Mouse (Mus musculus) forebrain, embryonic 13.5 days (tissue): ENCODE data around the gene Olfr493. TPM values are rescaled to one million over a fixed set of nuclear protein-coding genes. Genes with fewer than 3 reads are reported as not detected.

Experiments
- ATAC-seq: fragments of 200-750 bp; cut with Nextera tagmentation; 2 replicates; pipeline ENCODE4 v1.8.0; 2017
- H3K27ac ChIP-seq: fragments of 300-500 bp; sonication (generic); 2 replicates; pipeline ENCODE4 v1.5.1; 2015; ENCODE audit warnings: inconsistent platforms, mild to moderate bottlenecking, moderate library complexity
- H3K27me3 ChIP-seq: fragments of 300-500 bp; sonication (generic); 2 replicates; pipeline ENCODE4 v1.6.1; 2015; ENCODE audit warnings: mild to moderate bottlenecking, inconsistent platforms
- H3K36me3 ChIP-seq: fragments of 300-500 bp; sonication (generic); 2 replicates; pipeline ENCODE4 v1.6.1; 2015; ENCODE audit warnings: mild to moderate bottlenecking, inconsistent platforms; ENCODE audit not compliant: poor library complexity, severe bottlenecking
- H3K4me1 ChIP-seq: fragments of 300-500 bp; sonication (generic); 2 replicates; pipeline ENCODE4 v1.6.1; 2015; ENCODE audit warnings: inconsistent platforms
- H3K4me2 ChIP-seq: fragments of 300-500 bp; sonication (generic); 2 replicates; pipeline ENCODE4 v1.6.1; 2015; ENCODE audit warnings: inconsistent platforms, mild to moderate bottlenecking, moderate library complexity
- H3K4me3 ChIP-seq: fragments of 300-500 bp; sonication (generic); 2 replicates; pipeline ENCODE4 v1.5.1; 2015; ENCODE audit warnings: mild to moderate bottlenecking, inconsistent platforms
- H3K9ac ChIP-seq: fragments of 300-500 bp; sonication (generic); 2 replicates; pipeline ENCODE4 v1.6.1; 2015; ENCODE audit warnings: mild to moderate bottlenecking, inconsistent platforms
- H3K9me3 ChIP-seq: fragments of 300-500 bp; sonication (generic); replicated peaks from 2 replicates; pipeline ENCODE4 v1.6.1; 2016; ENCODE audit warnings: inconsistent platforms
- WGBS: fragments of 180-500 bp; shearing (Covaris S2); methylation state at CpG from one replicate; pipeline ENCODE4 v1.1.7; 2015; 5-methylcytosine and 5-hydroxymethylcytosine counted together
- polyA plus RNA-seq: library from polyadenylated mRNA; unstranded; fragments of >200 nt; fragmentation: Nextera tagmentation; extraction: Ambion mirVana; gene quantifications from 2 replicates; pipeline ENCODE4 v1.2.1, GENCODE M21; 2015

Olfr493 gene
- polyA plus RNA-seq, result not detected in 2 replicates

DNA sequence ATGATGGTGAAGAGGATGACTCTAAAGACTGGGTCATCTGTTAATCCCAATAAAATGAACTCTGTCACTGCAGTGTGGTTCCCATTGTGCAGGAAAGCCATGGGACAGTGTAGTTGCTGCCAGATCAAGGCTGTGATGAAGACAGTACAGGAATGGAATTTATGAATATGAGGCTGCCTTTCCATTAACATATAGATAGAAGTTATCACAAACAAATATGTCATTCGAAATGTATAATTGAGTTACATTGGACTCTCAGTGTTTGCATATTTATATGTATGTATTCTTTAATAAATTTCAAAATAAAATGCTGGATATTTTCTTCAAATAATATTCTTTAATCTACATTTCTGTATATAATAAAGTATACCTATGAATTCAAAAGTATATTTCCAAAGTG is at the start of gene Olfr493:
Olfr493 (minus strand) TSS at position 101 of the 400 bp plus-strand sequence.
- Histone ChIP-seq H3K4me1 (no peaks in the 10 kb centered on the region), H3K36me3 (no peaks in the 10 kb centered on the region), H3K27ac (no peak within 1 kb of the TSS), H3K9me3 (no peaks in the 10 kb centered on the region), H3K27me3 (no peaks in the 10 kb centered on the region), H3K9ac (no peak within 1 kb of the TSS), H3K4me2 (no peak within 1 kb of the TSS), H3K4me3 (no peak within 1 kb of the TSS)
- 70% methylated on average over 1 of the region's 1 CpGs for WGBS
- no peak for ATAC-seq

DNA sequence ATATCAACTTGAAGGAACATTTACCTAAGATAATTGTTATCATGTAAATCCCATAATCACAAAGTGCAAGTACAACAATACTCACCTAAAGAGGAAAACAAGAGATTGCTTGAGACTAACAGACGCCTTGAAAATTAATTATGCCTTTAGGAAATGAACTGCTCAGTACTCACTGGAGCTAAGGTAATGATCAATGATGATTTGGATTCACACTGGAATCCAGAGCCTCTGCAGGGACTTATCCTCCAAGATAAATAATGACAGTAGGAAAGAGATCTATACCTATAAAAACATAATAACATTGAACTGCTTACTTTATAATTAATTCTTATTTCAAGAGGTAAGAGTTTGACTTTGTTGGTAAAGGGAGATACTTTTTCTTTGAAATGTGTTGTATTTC is 46.1 kb upstream of the Olfr493 start, which contains the start of gene Olfr495:
Olfr495 (plus strand) TSS at position 301 of the 400 bp plus-strand sequence.
- Histone ChIP-seq H3K4me3 (no peak within 1 kb of the TSS), H3K36me3 (no peaks in the 10 kb centered on the region), H3K4me2 (no peak within 1 kb of the TSS), H3K4me1 (no peaks in the 10 kb centered on the region), H3K9ac (no peak within 1 kb of the TSS), H3K27me3 (no peaks in the 10 kb centered on the region), H3K27ac (no peak within 1 kb of the TSS), H3K9me3 (no peaks in the 10 kb centered on the region)
- 76% methylated on average over 1 of the region's 1 CpGs for WGBS
- no peak for ATAC-seq

DNA sequence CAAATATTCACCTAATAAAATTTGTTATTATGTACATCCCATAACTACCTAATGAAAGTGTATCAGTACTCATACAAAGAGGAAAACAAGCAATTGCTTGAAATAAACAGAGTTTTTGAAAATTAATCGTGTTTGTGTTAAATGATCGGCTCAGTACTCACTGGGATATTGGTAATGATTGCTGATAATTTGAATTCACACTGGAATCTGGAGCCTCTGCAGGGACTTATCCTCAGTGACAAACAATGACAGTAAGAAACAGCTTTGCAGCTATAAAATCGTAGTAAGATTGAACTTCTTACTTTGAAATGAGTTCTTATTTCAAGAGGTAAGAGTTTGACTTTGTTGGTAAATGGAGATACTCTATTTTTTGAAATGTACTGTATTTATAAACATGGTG is 18.3 kb upstream of the Olfr493 start, which contains the start of gene Olfr494:
Olfr494 (plus strand) TSS at position 301 of the 400 bp plus-strand sequence.
- ATAC-seq, result no peak
- Histone ChIP-seq H3K36me3 (no peaks in the 10 kb centered on the region), H3K4me1 (no peaks in the 10 kb centered on the region), H3K9ac (no peak within 1 kb of the TSS), H3K4me3 (no peak within 1 kb of the TSS), H3K27me3 (no peaks in the 10 kb centered on the region), H3K27ac (no peak within 1 kb of the TSS), H3K4me2 (no peak within 1 kb of the TSS), H3K9me3 (no peaks in the 10 kb centered on the region)
- 87% methylated on average over 3 of the region's 3 CpGs for WGBS

DNA sequence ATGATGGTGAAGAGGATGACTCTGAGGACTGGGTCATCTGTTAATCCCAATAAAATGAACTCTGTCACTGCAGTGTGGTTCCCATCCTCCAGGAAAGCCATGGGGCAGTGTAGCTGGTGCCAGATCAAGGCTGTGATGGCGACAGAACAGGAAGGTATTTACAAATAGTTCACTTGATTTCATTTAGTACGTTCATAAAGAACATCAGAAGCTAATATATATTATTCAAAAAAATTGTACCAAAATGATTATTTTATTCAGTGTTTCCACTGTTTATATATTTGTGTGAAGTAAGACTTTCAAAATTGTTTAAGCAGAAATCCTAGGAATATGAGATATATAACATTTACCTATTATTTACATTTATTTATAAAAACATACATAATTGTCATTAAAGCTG is 23.2 kb downstream of the Olfr493 start, which contains the start of gene Olfr492:
Olfr492 (minus strand) TSS at position 101 of the 400 bp plus-strand sequence.
- no peaks in the 10 kb centered on the region for H3K27me3 ChIP-seq
- H3K27ac ChIP-seq, result no peak within 1 kb of the TSS
- H3K4me1 ChIP-seq, result no peaks in the 10 kb centered on the region
- ATAC-seq, result no peak
- H3K9ac ChIP-seq, result no peak within 1 kb of the TSS
- H3K9me3 ChIP-seq, result no peaks in the 10 kb centered on the region
- H3K4me2 ChIP-seq, result no peak within 1 kb of the TSS
- no peaks in the 10 kb centered on the region for H3K36me3 ChIP-seq
- WGBS, result 84% methylated on average over 2 of the region's 2 CpGs
- no peak within 1 kb of the TSS for H3K4me3 ChIP-seq

DNA sequence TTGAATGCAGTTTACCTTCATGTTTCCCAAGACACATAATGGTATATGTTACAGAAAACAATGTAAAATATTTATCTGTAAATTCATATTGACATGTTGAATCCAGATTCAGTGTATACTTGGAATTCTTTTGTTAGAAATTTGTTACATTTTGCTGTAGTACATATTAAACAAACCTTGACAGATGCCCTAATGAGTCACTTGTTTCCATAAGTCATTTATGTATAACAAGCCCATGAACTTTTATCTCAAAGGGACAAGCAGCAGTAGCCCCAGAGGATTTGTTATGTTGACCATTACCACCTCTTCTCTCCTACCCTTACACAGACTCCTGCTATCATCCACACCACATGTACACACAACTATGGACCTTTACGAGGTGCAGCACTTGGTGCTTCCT is 33.6 kb downstream of the Olfr493 start, which contains the start of gene Olfr491:
Olfr491 (plus strand) TSS at position 301 of the 400 bp plus-strand sequence.
- no peak within 1 kb of the TSS for H3K9ac ChIP-seq
- no peak within 1 kb of the TSS for H3K4me3 ChIP-seq
- no peaks in the 10 kb centered on the region for H3K4me1 ChIP-seq
- no peaks in the 10 kb centered on the region for H3K27me3 ChIP-seq
- ATAC-seq, result no peak
- 74% methylated on average over 1 of the region's 1 CpGs for WGBS
- no peak within 1 kb of the TSS for H3K4me2 ChIP-seq
- no peaks in the 10 kb centered on the region for H3K36me3 ChIP-seq
- H3K9me3 ChIP-seq, result no peaks in the 10 kb centered on the region
- no peak within 1 kb of the TSS for H3K27ac ChIP-seq

Other genes with a start within 250 kb of the Olfr493 start
- 0.08 and 0.13 TPM in 2 replicates for gene Olfr482, start 249.4 kb downstream of the Olfr493 start, polyA plus RNA-seq
- not detected in 2 replicates for gene Olfr483, start 246.1 kb downstream of the Olfr493 start, polyA plus RNA-seq
- not detected in 2 replicates for gene Olfr484, start 219.5 kb downstream of the Olfr493 start, polyA plus RNA-seq
- not detected in 2 replicates for gene Olfr485, start 187.1 kb downstream of the Olfr493 start, polyA plus RNA-seq
- not detected in 2 replicates for gene Olfr486, start 174.2 kb downstream of the Olfr493 start, polyA plus RNA-seq
- gene Olfr487, start 132.3 kb downstream of the Olfr493 start, polyA plus RNA-seq, result not detected in 2 replicates
- gene Olfr488, start 88.6 kb downstream of the Olfr493 start, polyA plus RNA-seq, result not detected in 2 replicates
- gene Olfr490, start 58.0 kb downstream of the Olfr493 start, polyA plus RNA-seq, result not detected in 2 replicates
- not detected in 2 replicates for gene Olfr491, start 33.5 kb downstream of the Olfr493 start, polyA plus RNA-seq
- gene Olfr492, start 23.3 kb downstream of the Olfr493 start, polyA plus RNA-seq, result not detected in 2 replicates
- gene Olfr494, start 18.4 kb upstream of the Olfr493 start, polyA plus RNA-seq, result not detected in 2 replicates
- gene Olfr495, start 46.2 kb upstream of the Olfr493 start, polyA plus RNA-seq, result not detected in 2 replicates
- not detected in 2 replicates for gene Olfr497, start 73.4 kb upstream of the Olfr493 start, polyA plus RNA-seq
- gene Olfr498, start 118.3 kb upstream of the Olfr493 start, polyA plus RNA-seq, result not detected in 2 replicates
- not detected in 2 replicates for gene Olfr502, start 178.1 kb upstream of the Olfr493 start, polyA plus RNA-seq
- not detected in 2 replicates for gene Olfr503, start 197.5 kb upstream of the Olfr493 start, polyA plus RNA-seq
- not detected in 2 replicates for gene Olfr504, start 218.8 kb upstream of the Olfr493 start, polyA plus RNA-seq